Mouse (Mus musculus) CD4-positive, CD25-positive, alpha-beta regulatory T cell, adult 4 months (primary cell): Measurements from ENCODE around the gene Cfap44. TPM values are rescaled to one million over a fixed set of nuclear protein-coding genes. Genes with fewer than 3 reads are reported as not detected.
"Not testable (repeated sequence)": the region's sequence is repeated elsewhere in the genome, so short reads cannot be mapped to it uniquely, and the experiment has no call there.

Experiments used
- ATAC-seq: one replicate; pipeline ENCODE4 v1.8.0; 2017
- polyA plus RNA-seq, 2 experiments: library from polyadenylated mRNA; unstranded; fragments of 100-300 nt; shearing (Covaris generic); gene quantifications; one replicate each; pipeline ENCODE4 v1.2.1; 2017

The Cfap44 gene
- polyA plus RNA-seq, 2 experiments from 2014 or later = not detected

DNA sequence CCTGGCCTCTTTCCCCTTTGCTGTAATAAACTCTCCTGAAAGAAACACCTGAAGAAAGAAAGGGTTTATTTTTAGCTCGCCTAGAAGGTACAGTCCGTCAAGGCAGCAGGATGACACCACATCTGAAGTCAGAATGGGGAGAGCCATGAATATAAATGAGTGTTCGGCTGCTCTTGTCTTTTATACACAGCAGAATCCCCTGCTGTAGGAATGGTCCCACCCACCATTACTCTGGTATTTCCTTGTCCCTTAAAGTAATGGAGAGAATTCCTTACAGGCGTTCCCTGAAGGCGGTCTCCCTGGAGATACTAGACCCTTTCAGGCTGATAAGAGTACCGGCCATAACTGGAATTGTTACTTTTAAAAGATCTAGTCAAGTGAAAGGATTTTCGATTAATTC, 35.4 kb downstream of the Cfap44 start:
- ATAC-seq = no peak

DNA sequence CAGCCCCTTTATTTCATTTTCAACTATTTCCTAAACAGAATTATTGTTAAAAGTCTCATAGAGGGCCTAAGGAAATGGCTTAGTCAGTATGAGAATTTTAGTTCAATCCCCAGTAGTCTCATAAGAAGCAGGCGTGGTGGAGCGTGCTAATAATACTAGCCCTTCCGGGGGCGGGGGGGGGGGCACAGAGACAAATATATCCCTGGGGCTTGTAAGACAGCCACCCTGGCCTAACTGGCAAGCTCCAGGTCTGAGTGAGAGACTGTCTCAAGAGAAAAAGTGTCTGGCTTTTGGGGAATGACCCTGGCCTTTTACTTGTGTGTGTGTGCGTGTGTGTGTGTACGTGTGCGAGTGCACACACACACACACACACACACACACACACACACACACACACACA, 40.3 kb downstream of the Cfap44 start:
- no peak for ATAC-seq

DNA sequence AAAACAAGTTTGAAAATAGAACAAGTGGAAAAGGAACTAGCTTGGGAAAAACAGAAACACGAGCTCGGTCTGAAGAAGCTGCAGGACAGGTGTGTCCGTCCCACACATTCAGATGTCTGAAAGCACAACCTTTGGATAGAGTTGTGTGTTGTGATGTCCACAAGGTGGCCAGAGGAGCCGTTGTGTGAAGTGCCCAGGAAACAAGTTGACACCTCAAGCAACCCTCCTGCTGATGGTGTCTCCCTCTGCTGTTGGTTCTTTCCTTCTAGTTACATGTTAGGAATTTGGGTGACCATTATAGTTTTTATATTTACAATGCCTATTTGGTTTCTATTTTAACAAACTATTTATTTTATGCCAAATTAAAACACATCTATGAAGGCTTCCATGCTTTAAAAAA, 40.9 kb downstream of the Cfap44 start:
- ATAC-seq = no peak

DNA sequence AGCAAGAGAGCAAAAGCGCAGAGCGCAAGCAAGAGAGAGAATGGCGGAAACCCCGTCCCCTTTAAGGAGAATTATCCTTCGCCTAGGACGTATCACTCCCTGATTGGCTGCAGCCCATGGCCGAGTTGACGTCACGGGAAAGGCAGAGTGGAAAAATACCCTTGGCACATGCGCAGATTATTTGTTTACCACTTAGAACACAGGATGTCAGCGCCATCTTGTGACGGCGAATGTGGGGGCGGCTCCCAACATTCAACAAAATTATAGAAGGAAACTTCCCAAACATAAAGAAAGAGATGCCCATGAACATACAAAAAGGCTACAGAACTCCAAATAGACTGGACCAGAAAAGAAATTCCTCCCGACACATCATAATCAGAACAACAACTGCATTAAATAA, 47.3 kb downstream of the Cfap44 start:
- not testable (repeated sequence) for ATAC-seq

DNA sequence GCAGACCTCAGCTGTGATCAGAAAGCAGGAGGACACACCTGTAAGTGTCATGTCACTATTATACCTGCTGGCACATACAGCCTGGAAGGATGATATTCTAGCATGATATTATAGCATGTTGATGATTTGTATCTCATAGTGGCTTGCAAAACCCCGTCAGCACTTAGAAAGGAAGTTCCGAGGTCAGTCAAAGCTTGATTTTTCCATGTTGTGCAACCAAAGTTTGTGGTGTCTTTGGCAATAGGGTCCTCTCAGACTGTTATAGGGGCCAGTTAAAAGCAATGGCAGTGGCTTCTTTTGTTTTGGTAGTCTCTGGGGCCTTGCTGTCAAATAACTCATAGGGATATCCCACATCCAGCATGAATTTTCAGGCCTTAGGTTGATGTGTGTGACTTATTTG, 63.3 kb downstream of the Cfap44 start:
- no peak for ATAC-seq

DNA sequence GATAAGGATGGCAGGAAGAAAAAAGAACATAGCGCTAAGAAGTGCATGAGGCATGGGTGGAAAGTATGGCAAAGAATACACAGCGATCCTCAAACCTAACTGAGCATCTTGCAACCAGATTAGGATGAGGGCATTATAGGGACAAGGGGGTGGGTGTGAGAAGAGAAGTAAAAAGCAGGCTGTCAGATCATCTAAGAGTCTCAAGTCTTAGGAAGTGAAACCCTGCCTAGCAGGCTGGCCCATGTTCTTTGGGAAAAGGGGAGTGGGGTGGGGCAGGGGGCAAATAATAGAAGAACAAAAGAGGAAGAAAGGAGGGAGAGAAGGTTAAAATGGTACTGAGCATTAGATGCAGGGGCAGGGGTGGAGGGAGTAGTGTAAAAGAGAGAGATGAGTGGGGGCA, 64.2 kb downstream of the Cfap44 start:
- no peak for ATAC-seq

DNA sequence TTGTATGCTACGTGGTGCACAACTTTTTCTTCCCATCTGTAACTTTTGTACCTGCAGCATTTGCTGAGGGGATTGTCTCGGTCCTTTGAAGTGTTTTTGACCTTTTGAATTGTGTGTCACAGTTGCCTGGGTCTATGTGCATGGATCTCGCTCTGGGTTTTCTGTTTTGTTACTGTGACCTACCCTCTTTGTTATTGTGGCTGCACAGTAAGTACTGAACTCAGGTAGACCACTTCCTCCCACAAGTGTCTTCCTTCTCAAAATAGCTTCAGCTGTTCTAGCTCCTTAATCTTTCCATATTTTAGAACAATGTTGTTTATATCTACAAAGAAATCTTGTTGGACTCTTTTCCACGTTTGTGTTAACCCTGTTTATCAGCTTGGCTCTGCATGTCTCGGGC, 66.3 kb downstream of the Cfap44 start:
- peak; percentile 60 for ATAC-seq

DNA sequence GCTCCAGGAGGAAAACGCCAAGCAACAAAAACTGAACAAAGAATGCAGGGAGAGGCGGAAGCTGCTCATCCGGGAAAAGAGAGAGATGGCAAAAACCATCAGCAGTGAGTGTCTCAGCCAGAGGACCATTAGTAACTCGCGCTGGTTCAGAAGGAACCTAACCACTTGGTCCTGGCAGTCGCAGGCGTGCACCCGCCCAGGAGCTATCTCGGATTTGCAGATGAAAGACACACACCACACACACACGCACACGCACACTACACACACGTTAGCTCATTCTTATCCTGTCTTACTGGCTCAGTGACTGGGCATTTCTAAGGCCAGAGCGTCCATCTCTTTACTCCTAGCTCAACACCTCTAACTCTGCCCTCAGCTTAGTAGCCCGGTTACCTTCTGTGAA, 80.7 kb downstream of the Cfap44 start:
- no peak for ATAC-seq

DNA sequence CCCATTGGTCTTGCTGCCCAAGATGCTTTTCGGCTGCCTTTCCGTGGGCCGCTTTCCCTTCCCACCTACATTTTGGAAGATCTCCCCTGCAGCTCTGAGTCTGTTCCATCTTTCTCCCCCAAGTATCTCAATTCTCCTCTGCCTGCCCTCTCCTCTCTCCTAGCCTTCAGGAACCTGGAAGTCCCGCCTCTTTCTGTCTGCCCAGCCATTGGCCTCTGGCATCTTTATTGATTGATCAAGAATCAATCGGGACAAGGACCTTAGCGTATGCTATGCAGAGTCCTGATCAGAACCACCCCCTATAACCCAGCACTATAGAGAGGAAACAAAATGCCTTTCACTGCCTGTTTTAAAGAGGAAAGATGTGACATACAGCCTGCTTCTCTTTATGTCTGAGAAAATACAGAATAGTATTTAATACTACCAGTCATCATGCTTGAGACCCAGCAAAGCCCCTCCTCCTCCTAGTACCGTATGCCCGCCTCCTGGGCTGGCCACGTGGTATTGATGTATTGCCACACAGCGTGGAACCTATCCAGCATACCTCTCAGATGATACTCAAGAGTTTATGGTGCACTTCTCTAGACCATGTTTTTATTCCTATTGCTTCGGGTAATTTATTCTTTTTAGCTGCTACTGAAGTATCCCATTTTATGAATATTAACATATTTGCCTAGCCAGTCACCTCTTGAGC, 81.2 kb downstream of the Cfap44 start:
- ATAC-seq = no peak

DNA sequence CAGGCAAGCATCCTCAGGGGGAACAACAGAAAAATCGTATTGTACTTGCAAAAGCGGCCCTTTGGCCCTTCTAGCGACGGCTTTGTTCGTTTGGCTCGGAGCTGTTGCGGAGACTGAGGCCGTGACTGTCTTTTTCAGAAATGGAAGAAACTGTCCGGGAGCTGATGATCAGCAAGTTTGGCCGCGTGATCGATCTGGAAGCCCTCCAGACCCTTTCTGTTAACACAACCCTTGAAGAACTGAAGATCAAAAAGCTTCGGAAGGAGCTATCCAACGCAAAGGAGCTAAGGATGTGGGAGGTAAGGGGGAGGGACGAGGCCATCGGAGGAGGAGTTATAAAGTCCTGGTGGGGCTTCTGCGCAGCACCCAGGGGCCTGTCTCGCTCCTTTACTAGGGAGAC, 84.2 kb downstream of the Cfap44 start:
- no peak for ATAC-seq

DNA sequence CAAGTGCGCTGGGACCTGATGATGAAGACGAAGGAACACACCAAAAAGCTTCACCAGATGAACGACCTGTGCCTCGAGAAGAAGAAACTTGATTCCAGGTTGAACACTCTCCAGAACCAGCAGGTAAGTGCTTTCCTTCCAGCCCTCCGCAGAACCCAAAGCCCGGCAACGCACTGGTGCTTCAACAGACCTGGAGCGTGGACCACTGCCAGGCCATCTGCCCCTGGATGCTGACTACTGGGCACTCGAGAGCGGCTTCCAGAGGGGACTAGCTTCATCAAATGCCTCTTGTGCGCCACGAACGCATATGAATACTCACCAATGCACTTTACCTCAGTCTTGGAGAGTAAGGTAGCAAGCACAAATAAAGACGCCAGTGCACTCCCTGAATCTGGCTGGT, 85.3 kb downstream of the Cfap44 start:
- no peak for ATAC-seq

DNA sequence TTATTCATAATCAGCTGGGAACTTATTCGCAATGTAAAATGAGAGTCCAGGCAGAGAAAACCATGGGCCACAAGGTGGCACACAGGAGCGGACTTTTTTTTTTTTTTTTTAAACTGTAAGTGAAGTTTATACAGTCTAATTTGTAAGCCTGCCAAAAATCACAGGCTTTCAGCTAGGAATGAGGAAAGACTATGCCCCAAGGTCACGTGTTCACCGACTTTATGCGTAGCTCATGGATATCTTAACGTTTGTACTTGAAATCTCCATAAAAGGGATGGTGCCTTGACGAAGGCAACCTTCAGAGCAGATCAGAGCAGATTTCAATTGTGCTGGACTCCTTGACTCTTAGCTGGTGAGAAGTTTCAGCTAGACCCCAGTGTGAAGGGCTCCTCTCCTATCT, 86.0 kb downstream of the Cfap44 start:
- no peak for ATAC-seq

DNA sequence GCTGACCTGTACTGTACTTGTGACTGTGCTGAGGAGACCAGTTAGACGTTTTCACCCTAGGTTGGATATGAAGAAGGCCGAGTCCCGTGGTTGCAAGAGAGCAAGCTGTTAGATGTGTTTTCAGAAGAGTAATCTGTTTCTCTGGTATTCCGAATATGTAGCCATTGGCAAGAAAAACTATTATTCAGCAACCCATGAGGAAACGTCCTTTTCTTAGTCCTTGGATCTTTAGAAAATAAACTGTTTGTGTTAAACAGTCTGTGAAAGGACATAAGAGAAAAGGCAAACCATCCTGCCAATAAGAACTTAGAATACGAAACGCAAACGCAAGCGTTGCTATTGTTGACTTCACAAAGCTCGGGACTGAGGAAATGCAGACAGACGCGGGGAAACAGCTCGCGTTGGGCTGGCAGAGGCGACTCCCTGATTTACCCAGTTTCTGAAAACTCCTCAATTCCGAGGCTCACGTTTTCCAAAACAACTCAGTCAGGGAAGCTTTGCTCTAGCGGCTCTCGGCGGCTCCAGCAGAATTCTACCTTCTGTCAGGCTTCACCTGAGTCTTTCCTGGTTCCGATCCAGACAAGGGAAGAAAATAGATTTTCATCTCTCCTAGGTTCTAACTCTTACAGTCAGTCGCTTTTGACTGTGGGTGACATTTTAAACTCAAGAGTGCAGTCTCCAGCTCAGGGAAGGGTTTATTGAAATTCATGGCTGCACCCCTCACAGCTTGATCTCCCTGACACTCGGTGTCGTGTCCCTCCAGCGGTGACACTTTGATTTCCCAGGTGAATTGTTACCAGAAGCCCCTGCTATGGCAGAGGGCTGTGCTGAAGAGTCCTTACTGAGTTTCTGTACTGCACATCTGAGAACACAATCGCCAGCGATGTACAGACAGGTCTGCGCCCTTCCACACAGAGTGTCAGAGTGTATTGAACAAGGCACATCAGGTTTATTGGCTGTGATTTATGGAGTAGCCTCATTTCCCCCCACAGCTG, 87.3 kb downstream of the Cfap44 start:
- ATAC-seq = no peak

DNA sequence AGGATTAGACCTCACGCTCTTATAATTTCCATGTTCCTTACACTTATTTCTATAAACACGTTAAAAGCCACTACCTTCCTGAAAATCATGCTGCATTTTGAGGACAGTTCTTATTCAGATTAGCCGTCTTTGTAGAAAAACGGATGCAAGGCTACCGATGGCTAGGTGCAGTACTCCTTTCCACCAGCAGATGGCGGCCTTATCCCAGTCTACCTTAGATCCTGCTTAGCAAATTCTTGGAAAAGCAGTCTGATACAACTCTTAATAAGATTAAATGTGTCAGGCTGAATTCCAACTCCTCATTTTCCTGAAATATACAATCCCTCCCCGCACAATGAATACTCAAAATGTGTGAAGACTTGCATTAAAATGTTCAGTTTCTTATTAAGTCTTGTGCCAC, 89.5 kb downstream of the Cfap44 start:
- ATAC-seq = peak; percentile 79

DNA sequence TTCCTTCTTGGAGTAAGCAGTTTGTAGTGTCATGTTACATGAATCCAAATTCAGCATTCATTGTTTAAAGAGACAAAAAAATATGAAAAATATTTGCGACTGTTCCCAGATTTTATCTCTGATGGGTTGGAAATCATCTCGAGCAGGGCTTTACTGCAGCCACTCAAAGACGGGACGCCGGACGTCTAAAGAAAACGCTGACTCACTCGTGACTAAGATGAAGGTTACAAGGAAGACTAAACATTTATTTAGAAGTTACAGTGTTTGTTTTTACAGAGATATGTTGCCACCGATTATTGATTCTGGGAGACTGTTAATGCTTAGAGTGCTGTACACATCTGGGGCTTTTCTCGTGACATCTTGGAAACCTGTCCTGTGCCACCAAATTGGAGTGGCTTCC, 90.2 kb downstream of the Cfap44 start:
- ATAC-seq = no peak

DNA sequence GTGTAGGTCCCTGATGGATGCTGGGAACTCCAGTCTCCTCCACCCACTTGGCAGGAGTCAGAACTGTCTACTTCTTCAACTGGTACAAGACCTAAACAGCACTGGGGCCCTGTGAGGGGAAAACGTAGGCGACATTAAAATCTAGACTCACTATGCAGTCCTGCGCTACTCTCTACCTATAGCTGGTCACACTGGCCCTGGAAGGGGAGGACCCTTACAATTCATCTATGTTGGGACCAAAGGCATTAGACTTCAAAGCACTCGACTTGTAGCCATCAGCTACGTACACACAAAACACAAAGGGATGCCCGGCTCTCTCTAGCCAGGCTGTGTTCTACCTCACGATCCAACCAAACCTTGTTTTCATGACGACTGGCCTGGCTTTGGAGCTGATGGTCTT, 91.1 kb downstream of the Cfap44 start:
- ATAC-seq = no peak

DNA sequence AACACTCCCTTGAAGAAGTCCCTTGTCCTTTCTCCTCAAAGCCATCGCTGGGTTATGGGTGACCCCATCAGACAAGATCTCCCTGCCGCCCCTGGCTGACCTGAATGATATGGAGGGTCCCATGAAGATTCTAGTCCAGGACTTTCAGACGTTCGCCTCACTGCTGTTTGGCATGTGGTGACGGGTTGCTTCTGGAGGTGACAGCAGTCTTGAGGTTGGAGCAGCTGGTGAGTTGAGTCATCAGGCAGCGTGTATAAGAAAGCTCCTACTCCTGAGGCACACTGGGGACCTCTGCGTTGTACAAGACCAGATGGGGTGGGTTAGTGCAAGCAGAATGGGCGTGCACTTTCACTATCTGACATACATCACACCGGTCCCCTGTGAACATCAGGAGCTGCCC, 92.0 kb downstream of the Cfap44 start:
- ATAC-seq = no peak

DNA sequence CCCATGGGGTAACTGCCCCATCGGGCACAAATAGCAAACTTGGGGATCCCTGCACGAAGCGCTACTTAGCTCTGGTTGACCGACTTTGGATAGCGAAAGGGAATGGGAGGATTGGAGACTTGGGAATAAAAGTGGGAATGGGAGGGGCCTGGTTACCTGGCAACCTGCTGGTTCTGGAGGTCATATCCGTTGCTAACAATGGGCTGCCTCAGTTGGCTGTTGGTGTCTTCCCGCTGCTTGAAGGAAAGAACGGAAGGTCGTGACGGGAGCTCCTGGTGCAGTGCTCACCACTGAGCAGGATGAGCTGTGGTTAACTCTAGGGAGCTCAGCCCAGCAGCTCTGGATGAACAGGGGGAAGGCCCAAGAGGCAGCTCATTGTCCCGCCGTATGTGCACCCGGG, 92.6 kb downstream of the Cfap44 start:
- ATAC-seq = no peak

DNA sequence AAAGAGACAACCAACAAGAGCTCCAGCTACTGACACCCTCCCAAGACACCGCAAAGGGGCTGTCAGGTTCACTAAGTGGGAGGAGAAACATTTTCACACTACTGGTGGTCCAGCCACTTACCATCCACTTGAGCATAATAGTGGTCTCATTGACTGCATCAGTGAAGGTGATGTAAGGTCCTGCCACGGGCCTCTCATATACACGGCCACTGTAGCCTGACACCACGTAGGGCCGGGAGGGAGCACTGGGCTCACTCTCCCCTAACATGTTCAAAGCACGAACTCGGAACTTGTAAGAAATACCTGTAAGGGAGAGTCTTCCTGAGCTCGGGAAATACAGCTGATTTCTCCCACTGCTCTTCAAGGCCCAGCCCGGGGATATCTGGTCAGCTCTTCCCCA, 96.5 kb downstream of the Cfap44 start:
- ATAC-seq = no peak

DNA sequence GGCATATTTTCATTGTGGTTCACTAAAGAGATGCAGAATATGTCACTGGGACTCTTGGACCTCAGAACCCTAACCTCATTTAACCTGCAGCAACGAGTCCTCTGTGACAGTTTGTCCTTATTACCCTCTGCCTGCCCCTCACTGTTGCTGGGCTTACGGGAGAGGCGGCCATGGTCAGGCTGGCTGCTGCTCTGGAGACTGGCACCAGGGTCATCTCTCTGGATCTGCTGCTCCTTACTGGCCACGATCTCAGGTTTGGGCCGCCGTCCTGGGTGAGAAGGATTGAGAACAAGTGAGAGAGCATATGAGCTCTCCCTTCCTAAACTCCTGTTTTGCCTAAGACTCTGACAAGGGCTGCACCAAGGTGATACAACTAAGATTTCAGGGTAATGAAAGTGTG, 97.6 kb downstream of the Cfap44 start:
- ATAC-seq = no peak

DNA sequence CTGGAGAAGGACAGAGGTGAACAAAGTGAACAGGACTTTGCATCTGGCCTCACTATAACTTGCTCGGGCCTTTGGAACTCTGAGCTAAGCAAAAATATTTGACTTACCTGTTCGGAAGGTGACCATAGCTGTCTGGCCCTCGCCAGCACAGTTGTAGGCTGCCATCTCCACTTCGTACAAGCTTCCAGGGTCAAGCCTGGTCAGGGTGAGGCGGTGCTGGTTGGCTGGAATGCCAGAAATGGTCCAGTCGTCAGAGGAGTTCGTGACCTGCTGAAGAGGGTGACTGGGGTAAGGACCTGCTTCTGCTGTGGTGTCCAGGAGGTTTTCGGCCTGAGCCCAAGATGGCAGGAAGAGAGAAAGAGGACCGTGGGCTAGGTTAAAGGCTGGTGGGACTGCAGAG, 98.1 kb downstream of the Cfap44 start:
- no peak for ATAC-seq

DNA sequence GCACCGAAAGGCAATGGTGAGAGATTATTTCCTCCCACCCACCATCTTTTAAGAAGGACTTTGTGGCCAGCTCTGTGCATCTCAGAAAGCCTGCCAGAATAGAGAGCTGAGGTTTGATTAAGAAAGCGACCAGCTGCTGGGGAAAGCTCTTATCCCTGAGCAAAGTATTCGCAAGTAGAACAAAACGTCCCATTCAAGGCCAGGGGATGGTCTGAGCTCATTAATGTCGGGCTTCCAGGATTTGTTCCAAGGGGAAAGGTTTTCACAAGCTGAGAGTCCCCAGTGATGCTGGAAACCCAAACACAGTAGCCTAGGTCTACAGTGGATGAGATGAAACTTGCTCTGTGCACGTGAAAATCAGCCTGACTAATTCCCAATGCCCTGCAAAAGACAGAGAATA, 99.3 kb downstream of the Cfap44 start:
- ATAC-seq = no peak

DNA sequence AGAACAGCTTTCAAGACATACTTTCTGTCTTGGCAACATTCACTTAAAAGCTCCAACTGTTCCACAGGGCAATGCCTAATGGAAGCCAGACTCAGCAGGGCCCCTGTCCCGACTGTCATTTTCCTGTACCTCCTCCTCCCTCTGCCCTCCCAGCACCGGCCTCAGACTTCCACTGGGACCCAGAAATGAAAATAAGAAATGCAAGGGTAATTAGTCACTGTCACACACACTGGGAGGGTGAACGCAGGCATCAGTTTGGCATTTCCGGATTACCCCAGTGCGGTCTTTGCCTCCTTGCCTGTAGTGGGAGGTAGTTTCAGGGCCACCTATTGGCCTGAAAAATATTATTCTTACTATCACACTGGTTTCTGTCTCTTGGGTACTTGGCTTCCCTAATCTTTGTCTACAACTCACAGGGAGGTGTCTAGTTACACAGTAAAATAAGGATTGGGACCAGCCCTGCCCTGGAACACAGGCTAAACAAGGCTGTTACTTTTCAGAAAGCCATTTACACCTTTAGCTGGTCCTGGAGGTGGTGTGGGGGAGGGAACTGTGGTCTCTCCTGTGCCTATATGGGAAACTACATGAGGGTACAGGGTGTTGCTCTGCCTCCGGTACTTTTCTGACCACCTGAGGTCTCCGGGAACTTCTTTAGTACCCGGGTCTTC, 100.0 kb downstream of the Cfap44 start:
- peak; percentile 56 for ATAC-seq
